Mouse (Mus musculus) bone marrow, adult 2 months (tissue): ENCODE measurements at regions not wholly inside any gene's neighbourhood (a gene's known extent, or its start where the extent isn't known, plus 50 kb on each side); places are given as distances from the start of the nearest gene placed in this dataset.

Experiments
- CTCF ChIP-seq: fragments of 200-500 bp; IDR thresholded peaks from 2 replicates; pipeline ENCODE4 v1.5.1; 2011; ENCODE audit warnings: low read length, control low read depth; ENCODE audit not compliant: control insufficient read depth, insufficient read depth
- POLR2A ChIP-seq: fragments of 200-500 bp; IDR thresholded peaks from 2 replicates; pipeline ENCODE4 v1.6.1; 2011; ENCODE audit warnings: low read depth, mild to moderate bottlenecking, control low read depth, low read length, borderline replicate concordance; ENCODE audit not compliant: control insufficient read depth

- TF ChIP-seq CTCF (no peak), POLR2A (no peak)
Measured at GRCm38 (mm10) chr3:51097362-51097761, 126.9 kb upstream of the Noct start.
